Mouse (Mus musculus) bone marrow, adult 2 months (tissue): ENCODE data around the gene BC030867. TPM values are rescaled to one million over a fixed set of nuclear protein-coding genes. Genes with fewer than 3 reads are reported as not detected.

Experiments
- H3K27ac ChIP-seq: fragments of 200-500 bp; 2 replicates; pipeline ENCODE4 v1.5.1; 2012; ENCODE audit warnings: low read depth, mild to moderate bottlenecking, control low read depth, inconsistent platforms, low read length; ENCODE audit not compliant: control insufficient read depth, poor library complexity, insufficient read depth
- H3K4me1 ChIP-seq: fragments of 200-500 bp; 2 replicates; pipeline ENCODE4 v1.6.1; 2011; ENCODE audit warnings: low read length; ENCODE audit not compliant: control insufficient read depth, insufficient read depth
- H3K4me3 ChIP-seq: fragments of 200-500 bp; replicated peaks from 2 replicates; pipeline ENCODE3; 2011; ENCODE audit warnings: mild to moderate bottlenecking, low read depth, low read length, control low read depth; ENCODE audit not compliant: control insufficient read depth
- CTCF ChIP-seq: fragments of 200-500 bp; IDR thresholded peaks from 2 replicates; pipeline ENCODE4 v1.5.1; 2011; ENCODE audit warnings: low read length, control low read depth; ENCODE audit not compliant: control insufficient read depth, insufficient read depth
- POLR2A ChIP-seq: fragments of 200-500 bp; IDR thresholded peaks from 2 replicates; pipeline ENCODE4 v1.6.1; 2011; ENCODE audit warnings: low read depth, mild to moderate bottlenecking, control low read depth, low read length, borderline replicate concordance; ENCODE audit not compliant: control insufficient read depth
- WGBS: fragments of 180-500 bp; shearing (Covaris S2); methylation state at CpG from one replicate; pipeline ENCODE4 v1.1.7; 2018; 5-methylcytosine and 5-hydroxymethylcytosine counted together
- polyA plus RNA-seq: library from polyadenylated mRNA; stranded (reverse); fragments of >200 nt; gene quantifications from 2 replicates; pipeline ENCODE4 v1.2.4, GENCODE M21; 2011; ENCODE audit warnings: low replicate concordance; ENCODE audit not compliant: missing spikeins, insufficient read depth, insufficient read length

Gene BC030867
- polyA plus RNA-seq: 18.5 and 39.2 TPM in 2 replicates

GRCm38 (mm10) chr11:102248630-102249230 lies at the start of gene BC030867:
BC030867 (plus strand) TSS chr11:102248882.
- under 1% methylated on average over 41 of the region's 41 CpGs for whole genome bisulfite sequencing
- peak within 1 kb of the TSS; percentile 84 for H3K4me3 ChIP-seq
- H3K4me1 ChIP-seq: no peaks in the 10 kb centered on the region
- TF ChIP-seq CTCF (peak; percentile 77), POLR2A (no peak)
- H3K27ac ChIP-seq: peak within 1 kb of the TSS; percentile 9; the same call in 1 of the 2 replicates

DNA sequence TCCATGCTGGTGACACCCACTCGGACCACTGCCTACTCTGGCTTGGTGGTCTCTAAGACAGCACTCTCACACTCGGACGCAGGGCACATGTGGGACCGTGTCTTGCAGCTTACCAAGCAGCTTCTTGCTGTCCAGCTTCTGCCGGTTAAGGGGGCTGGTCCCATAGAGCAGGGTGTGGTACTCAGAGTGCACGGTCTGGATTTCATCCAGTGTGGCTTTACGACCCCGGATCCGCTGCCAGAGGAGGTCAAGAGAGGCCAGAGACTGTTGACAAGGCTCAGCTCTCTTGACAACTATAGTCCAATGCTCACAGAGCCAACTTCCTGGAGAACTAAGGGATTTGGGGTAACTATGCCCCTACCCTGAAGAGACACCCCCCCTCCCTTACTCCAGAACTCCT lies 48.8 kb upstream of the BC030867 start:
- Histone ChIP-seq H3K27ac (no peak overlapping the region), H3K4me1 (no peaks in the 10 kb centered on the region), H3K4me3 (no peak overlapping the region)
- no peak for TF ChIP-seq POLR2A
- TF ChIP-seq CTCF: no peak; the same call in 1 of the 2 replicates
- 86% methylated on average over 9 of the region's 9 CpGs for WGBS

GRCm38 (mm10) chr11:102201408-102201821 lies 47.3 kb upstream of the BC030867 start:
- WGBS: 88% methylated on average over 12 of the region's 12 CpGs

GRCm38 (mm10) chr11:102206481-102206880 lies 42.2 kb upstream of the BC030867 start:
- Histone ChIP-seq H3K4me3 (no peak overlapping the region), H3K27ac (no peak overlapping the region; the same call in 1 of the 2 replicates), H3K4me1 (peaks cover 13% of the 10 kb centered on the region)
- TF ChIP-seq POLR2A (no peak), CTCF (no peak)
- 92% methylated on average over 30 of the region's 30 CpGs for WGBS

More at GRCm38 (mm10) chr11:102201408-102201821, 47.3 kb upstream of the BC030867 start:
- TF ChIP-seq CTCF: no peak
- TF ChIP-seq POLR2A: no peak
- Histone ChIP-seq H3K27ac (no peak overlapping the region), H3K4me3 (no peak overlapping the region), H3K4me1 (no peaks in the 10 kb centered on the region)

DNA sequence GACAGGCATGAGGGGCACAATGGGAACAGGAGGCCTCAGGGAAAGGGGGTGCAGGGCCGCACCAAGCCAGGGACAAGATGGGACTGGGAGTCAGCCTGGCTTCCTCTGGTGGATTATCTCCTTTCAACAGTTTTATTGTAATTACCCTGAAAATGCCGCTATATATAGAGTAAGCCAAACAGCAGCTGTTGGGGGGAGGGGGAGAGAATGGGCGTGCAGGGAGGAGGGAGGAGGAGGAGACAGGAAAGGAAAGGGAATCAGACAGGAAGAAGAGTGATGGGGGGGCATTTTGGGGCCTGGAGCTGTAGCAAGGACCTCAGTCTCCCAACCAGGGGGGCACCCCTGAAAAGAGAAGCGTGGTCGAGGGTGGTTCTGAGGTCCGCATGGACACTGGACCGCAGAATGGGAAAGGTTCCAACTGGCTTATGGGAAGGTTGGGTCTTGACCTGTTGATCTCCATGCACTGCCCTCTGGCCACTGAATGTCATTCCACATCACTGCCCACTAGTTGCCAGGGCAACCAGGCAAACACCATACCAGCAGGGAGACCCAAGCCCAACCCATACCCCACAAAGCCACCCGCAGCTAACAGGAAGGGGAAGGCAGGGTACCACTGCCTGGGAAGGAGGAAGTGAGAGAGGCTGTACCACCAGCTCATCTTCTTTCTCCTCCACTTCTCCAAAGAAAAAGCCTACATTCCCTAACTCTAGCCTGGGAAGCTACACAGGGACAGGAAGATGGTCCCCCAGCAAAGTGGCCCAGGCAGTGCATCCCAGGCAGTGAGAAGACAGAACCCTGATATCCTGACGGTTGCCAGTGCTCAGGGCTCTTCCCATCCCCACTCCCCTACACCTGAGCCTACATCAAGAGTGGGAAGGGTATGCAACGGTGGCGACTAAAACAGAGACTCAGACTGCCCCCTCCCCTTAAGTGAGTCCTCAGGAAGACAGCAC lies 40.6 kb upstream of the BC030867 start:
- peaks cover 13% of the 10 kb centered on the region for H3K4me1 ChIP-seq

GRCm38 (mm10) chr11:102208846-102209245 lies 39.8 kb upstream of the BC030867 start:
- H3K4me3 ChIP-seq: no peak overlapping the region
- peaks cover 13% of the 10 kb centered on the region for H3K4me1 ChIP-seq
- WGBS: 10% methylated on average over 4 of the region's 4 CpGs
- TF ChIP-seq POLR2A (no peak), CTCF (no peak)
- no peak overlapping the region for H3K27ac ChIP-seq

More for the DNA sequence above, 40.6 kb upstream of the BC030867 start:
- WGBS: 36% methylated on average over 11 of the region's 11 CpGs
- Histone ChIP-seq H3K4me3 (no peak overlapping the region), H3K27ac (no peak overlapping the region)
- no peak for TF ChIP-seq POLR2A
- no peak for TF ChIP-seq CTCF

DNA sequence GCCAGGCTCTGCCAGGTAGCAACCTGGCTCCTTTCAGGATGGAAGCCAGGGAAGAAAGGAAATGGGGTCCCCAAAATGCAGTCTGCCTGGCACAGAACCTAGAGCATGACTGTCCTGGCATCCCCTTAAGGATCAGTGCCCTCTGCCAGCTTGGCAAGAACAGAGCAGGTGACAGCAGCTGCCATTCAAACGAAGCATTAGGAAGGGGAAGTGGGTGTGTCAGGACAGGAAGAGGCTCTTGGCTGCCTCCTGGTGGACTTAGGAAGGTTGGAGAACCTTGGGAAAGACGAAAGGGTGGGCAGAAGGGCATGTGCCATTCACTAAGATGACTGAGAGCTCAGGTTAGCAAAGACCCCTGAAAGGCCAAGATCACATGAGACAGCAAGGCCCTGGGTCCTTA lies 38.9 kb upstream of the BC030867 start:
- Histone ChIP-seq H3K4me3 (no peak overlapping the region), H3K4me1 (peaks cover 13% of the 10 kb centered on the region), H3K27ac (no peak overlapping the region)
- no peak for TF ChIP-seq POLR2A
- peak; percentile 82 for TF ChIP-seq CTCF
- 16% methylated on average over 2 of the region's 2 CpGs for WGBS

DNA sequence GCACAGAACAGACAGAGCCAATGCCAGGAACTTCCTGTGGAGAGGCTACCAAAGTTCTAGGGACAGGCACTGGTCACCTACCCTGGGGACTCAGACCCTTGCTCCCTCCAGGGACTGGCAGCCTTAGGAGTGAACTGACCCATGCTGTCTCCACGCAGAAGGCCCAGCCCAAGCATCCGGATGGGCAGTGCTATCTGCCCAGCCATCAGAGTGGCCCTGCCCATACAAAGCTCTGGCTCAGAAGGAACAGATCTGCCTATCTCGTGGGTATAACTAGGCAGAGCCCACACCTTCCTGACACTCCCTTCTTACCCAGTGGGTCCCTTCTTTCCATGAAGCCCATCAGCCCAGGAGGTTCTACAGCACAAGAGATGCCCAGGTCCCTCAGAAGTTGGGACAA lies 38.5 kb upstream of the BC030867 start:
- Histone ChIP-seq H3K4me3 (no peak overlapping the region), H3K27ac (no peak overlapping the region), H3K4me1 (peaks cover 14% of the 10 kb centered on the region)
- whole genome bisulfite sequencing: 73% methylated on average over 3 of the region's 3 CpGs
- TF ChIP-seq CTCF (no peak), POLR2A (no peak)
